Mouse (Mus musculus) effector memory CD4-positive, alpha-beta T cell, adult 5 months (primary cell): Measurements from ENCODE around the gene Fam50b. TPM values are rescaled to one million over a fixed set of nuclear protein-coding genes. Genes with fewer than 3 reads are reported as not detected.

ENCODE experiments used
- polyA plus RNA-seq: library from polyadenylated mRNA; unstranded; fragments of 100-300 nt; shearing (Covaris generic); gene quantifications from one replicate; pipeline ENCODE4 v1.2.1, GENCODE M21; 2017

Fam50b gene
- polyA plus RNA-seq = not detected

DNA sequence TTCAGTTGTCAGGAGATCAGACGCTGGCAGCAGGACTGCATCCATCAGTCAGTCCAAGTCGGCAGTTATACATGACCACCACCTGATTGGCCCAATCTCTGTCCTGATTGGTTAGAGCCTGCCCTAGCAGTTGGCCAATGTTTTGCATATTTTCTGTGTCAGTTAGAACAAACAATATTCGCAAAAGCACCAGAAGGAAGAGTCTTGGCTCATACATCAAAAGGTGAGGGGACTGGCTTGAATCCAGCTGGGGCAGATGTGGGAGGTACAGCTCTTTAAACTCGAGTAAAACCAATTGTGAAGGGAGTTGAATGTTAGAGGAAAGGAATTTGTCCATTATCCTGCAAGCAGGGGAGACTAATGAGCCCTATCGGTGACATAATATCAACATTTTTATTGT, at the start of gene Fam50b:
TSS of gene Fam50b (plus strand) at position 165 of the 400 bp plus-strand sequence.

Other genes starting within 250 kb of the Fam50b start
- gene Pxdc1, start 81.4 kb upstream of the Fam50b start, polyA plus RNA-seq = 0.30 TPM
- gene Prpf4b, start 140.5 kb downstream of the Fam50b start, polyA plus RNA-seq = 80.2 TPM
- not detected for gene Fam217a, start 189.5 kb downstream of the Fam50b start, polyA plus RNA-seq
- gene 4933417A18Rik, start 189.6 kb downstream of the Fam50b start, polyA plus RNA-seq = not detected
- gene Eci3, start 229.0 kb downstream of the Fam50b start, polyA plus RNA-seq = not detected